Mouse (Mus musculus): ENCODE data around the gene Cacnb2.

The Cacnb2 gene

GRCm38 (mm10) chr2:14769448-14769847, 166.6 kb downstream of the Cacnb2 start:
- Histone ChIP-seq H3K4me1 (replicated peaks; ENCODE audit: low read depth, low read length) (no peaks in the 10 kb centered on the region), H3K36me3 (ENCODE audit: insufficient read depth, low read length) (no peaks in the 10 kb centered on the region), H3K27me3 (ENCODE audit: insufficient read depth, low read length) (no peaks in the 10 kb centered on the region), H3K4me3 (replicated peaks; ENCODE audit: low read length) (no peak overlapping the region), H3K9me3 (ENCODE audit: low read length) (no peaks in the 10 kb centered on the region)
- TF ChIP-seq NANOG (IDR thresholded peaks at IDR 0.05; ENCODE audit: borderline replicate concordance, low read length) = no peak
- TF ChIP-seq CTCF (conservative IDR thresholded peaks at IDR 0.05; ENCODE audit: low read length) = no peak
- TF ChIP-seq POU5F1 (IDR thresholded peaks at IDR 0.05; ENCODE audit: borderline replicate concordance, low read length) = no peak

GRCm38 (mm10) chr2:14770635-14771034, 167.7 kb downstream of the Cacnb2 start:
- Histone ChIP-seq H3K9me3 (ENCODE audit: low read length) (no peaks in the 10 kb centered on the region), H3K36me3 (ENCODE audit: insufficient read depth, low read length) (no peaks in the 10 kb centered on the region), H3K4me3 (replicated peaks; ENCODE audit: low read length) (no peak overlapping the region), H3K4me1 (replicated peaks; ENCODE audit: low read depth, low read length) (no peaks in the 10 kb centered on the region), H3K27me3 (ENCODE audit: insufficient read depth, low read length) (no peaks in the 10 kb centered on the region)
- TF ChIP-seq POU5F1 (IDR thresholded peaks at IDR 0.05; ENCODE audit: borderline replicate concordance, low read length) = no peak
- TF ChIP-seq CTCF (conservative IDR thresholded peaks at IDR 0.05; ENCODE audit: low read length) = no peak
- no peak for TF ChIP-seq NANOG (IDR thresholded peaks at IDR 0.05; ENCODE audit: borderline replicate concordance, low read length)

- Histone ChIP-seq H3K27me3 (ENCODE audit: insufficient read depth, low read length) (no peaks in the 10 kb centered on the region), H3K4me3 (replicated peaks; ENCODE audit: low read length) (no peak overlapping the region), H3K36me3 (ENCODE audit: insufficient read depth, low read length) (no peaks in the 10 kb centered on the region), H3K9me3 (ENCODE audit: low read length) (no peaks in the 10 kb centered on the region), H3K4me1 (replicated peaks; ENCODE audit: low read depth, low read length) (no peaks in the 10 kb centered on the region)
- TF ChIP-seq CTCF (conservative IDR thresholded peaks at IDR 0.05; ENCODE audit: low read length) = no peak
- TF ChIP-seq POU5F1 (IDR thresholded peaks at IDR 0.05; ENCODE audit: borderline replicate concordance, low read length) = no peak
- TF ChIP-seq NANOG (IDR thresholded peaks at IDR 0.05; ENCODE audit: borderline replicate concordance, low read length) = no peak
Observed at GRCm38 (mm10) chr2:14774375-14774774, 171.5 kb downstream of the Cacnb2 start.

GRCm38 (mm10) chr2:14774857-14775495, 172.1 kb downstream of the Cacnb2 start:
- no peaks in the 10 kb centered on the region for H3K9me3 ChIP-seq (ENCODE audit: low read length)
- H3K4me1 ChIP-seq (replicated peaks; ENCODE audit: low read depth, low read length) = no peaks in the 10 kb centered on the region
- no peaks in the 10 kb centered on the region for H3K36me3 ChIP-seq (ENCODE audit: insufficient read depth, low read length)
- no peaks in the 10 kb centered on the region for H3K27me3 ChIP-seq (ENCODE audit: insufficient read depth, low read length)
- H3K4me3 ChIP-seq (replicated peaks; ENCODE audit: low read length) = no peak overlapping the region
- TF ChIP-seq CTCF (conservative IDR thresholded peaks at IDR 0.05; ENCODE audit: low read length) = no peak

GRCm38 (mm10) chr2:14787983-14788382, 185.1 kb downstream of the Cacnb2 start:
- Histone ChIP-seq H3K4me3 (replicated peaks; ENCODE audit: low read length) (no peak overlapping the region), H3K9me3 (ENCODE audit: low read length) (no peaks in the 10 kb centered on the region), H3K27me3 (ENCODE audit: insufficient read depth, low read length) (no peaks in the 10 kb centered on the region), H3K36me3 (ENCODE audit: insufficient read depth, low read length) (no peaks in the 10 kb centered on the region), H3K4me1 (replicated peaks; ENCODE audit: low read depth, low read length) (no peaks in the 10 kb centered on the region)
- no peak for TF ChIP-seq CTCF (conservative IDR thresholded peaks at IDR 0.05; ENCODE audit: low read length)
- no peak for TF ChIP-seq NANOG (IDR thresholded peaks at IDR 0.05; ENCODE audit: borderline replicate concordance, low read length)

- no peaks in the 10 kb centered on the region for H3K27me3 ChIP-seq (ENCODE audit: insufficient read depth, low read length)
- no peak overlapping the region for H3K4me3 ChIP-seq (replicated peaks; ENCODE audit: low read length)
- no peaks in the 10 kb centered on the region for H3K9me3 ChIP-seq (ENCODE audit: low read length)
- H3K36me3 ChIP-seq (ENCODE audit: insufficient read depth, low read length) = no peaks in the 10 kb centered on the region
- TF ChIP-seq CTCF (conservative IDR thresholded peaks at IDR 0.05; ENCODE audit: low read length) (no peak), POU5F1 (IDR thresholded peaks at IDR 0.05; ENCODE audit: borderline replicate concordance, low read length) (no peak), NANOG (IDR thresholded peaks at IDR 0.05; ENCODE audit: borderline replicate concordance, low read length) (no peak)
- no peaks in the 10 kb centered on the region for H3K4me1 ChIP-seq (replicated peaks; ENCODE audit: low read depth, low read length)
Observed at GRCm38 (mm10) chr2:14801446-14802046, 198.7 kb downstream of the Cacnb2 start.

- Histone ChIP-seq H3K9me3 (ENCODE audit: low read length) (no peaks in the 10 kb centered on the region), H3K27me3 (ENCODE audit: insufficient read depth, low read length) (no peaks in the 10 kb centered on the region), H3K4me3 (replicated peaks; ENCODE audit: low read length) (no peak overlapping the region), H3K36me3 (ENCODE audit: insufficient read depth, low read length) (no peaks in the 10 kb centered on the region), H3K4me1 (replicated peaks; ENCODE audit: low read depth, low read length) (0 out of 2 replicates have a peak, but pooled peaks cover 5% of the 10 kb centered on the region)
- no peak for TF ChIP-seq CTCF (conservative IDR thresholded peaks at IDR 0.05; ENCODE audit: low read length)
- TF ChIP-seq NANOG (IDR thresholded peaks at IDR 0.05; ENCODE audit: borderline replicate concordance, low read length) = no peak
- TF ChIP-seq POU5F1 (IDR thresholded peaks at IDR 0.05; ENCODE audit: borderline replicate concordance, low read length) = no peak
Observed at GRCm38 (mm10) chr2:14807650-14808347, 204.9 kb downstream of the Cacnb2 start.

- no peaks in the 10 kb centered on the region for H3K27me3 ChIP-seq (ENCODE audit: insufficient read depth, low read length)
- H3K4me1 ChIP-seq (replicated peaks; ENCODE audit: low read depth, low read length) = peaks cover 5% of the 10 kb centered on the region
- H3K36me3 ChIP-seq (ENCODE audit: insufficient read depth, low read length) = no peaks in the 10 kb centered on the region
- H3K9me3 ChIP-seq (ENCODE audit: low read length) = no peaks in the 10 kb centered on the region
- no peak for TF ChIP-seq POU5F1 (IDR thresholded peaks at IDR 0.05; ENCODE audit: borderline replicate concordance, low read length)
- no peak for TF ChIP-seq NANOG (IDR thresholded peaks at IDR 0.05; ENCODE audit: borderline replicate concordance, low read length)
- no peak for TF ChIP-seq CTCF (conservative IDR thresholded peaks at IDR 0.05; ENCODE audit: low read length)
- H3K4me3 ChIP-seq (replicated peaks; ENCODE audit: low read length) = no peak overlapping the region
Observed at GRCm38 (mm10) chr2:14814977-14815376, 212.1 kb downstream of the Cacnb2 start.

Data from E14TG2a.4 (cell line).